Mouse (Mus musculus): ENCODE results near the gene Asb13. TPM values are rescaled to one million over a fixed set of nuclear protein-coding genes. Genes with fewer than 3 reads are reported as not detected.
A peak's percentile ranks its signal among the peaks of the same experiment; 100 is the strongest.

Asb13 gene
- polyA plus RNA-seq, 1 experiment from 2014 or later: 9.4 TPM

DNA sequence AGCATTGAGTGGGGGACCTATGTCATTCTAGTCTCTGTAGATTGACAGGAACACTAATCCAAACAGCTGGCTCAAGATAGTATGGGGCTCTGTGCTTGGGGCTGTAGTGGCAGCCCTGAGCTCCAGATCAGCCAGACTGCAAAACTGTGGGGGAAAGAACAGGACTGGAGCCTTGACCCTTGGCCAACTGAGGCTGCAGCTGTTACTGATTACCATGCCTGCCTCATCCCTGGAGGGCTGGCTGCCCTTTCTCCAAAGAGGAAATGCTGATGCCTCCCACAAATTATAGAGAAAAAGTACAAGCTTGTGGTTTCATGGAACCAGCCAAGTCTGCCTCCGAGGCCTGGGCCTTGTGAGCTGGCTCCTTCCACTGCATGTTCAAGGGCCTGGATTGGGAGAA, 36.2 kb downstream of the Asb13 start:
- Histone ChIP-seq H3K27me3 (ENCODE audit: insufficient read depth, poor library complexity, severe bottlenecking) (no peaks in the 10 kb centered on the region), H3K9me3 (no peaks in the 10 kb centered on the region; the same call in 1 of the 2 replicates), H3K4me3 (no peak overlapping the region), H3K4me1 (peaks cover 9% of the 10 kb centered on the region; the same call in 1 of the 2 replicates), H3K27ac (no peak overlapping the region), H3K36me3 (no peaks in the 10 kb centered on the region)
- 87% methylated on average over 1 of the region's 1 CpGs for WGBS
- DNase-seq (ENCODE audit: low spot score): no peak

DNA sequence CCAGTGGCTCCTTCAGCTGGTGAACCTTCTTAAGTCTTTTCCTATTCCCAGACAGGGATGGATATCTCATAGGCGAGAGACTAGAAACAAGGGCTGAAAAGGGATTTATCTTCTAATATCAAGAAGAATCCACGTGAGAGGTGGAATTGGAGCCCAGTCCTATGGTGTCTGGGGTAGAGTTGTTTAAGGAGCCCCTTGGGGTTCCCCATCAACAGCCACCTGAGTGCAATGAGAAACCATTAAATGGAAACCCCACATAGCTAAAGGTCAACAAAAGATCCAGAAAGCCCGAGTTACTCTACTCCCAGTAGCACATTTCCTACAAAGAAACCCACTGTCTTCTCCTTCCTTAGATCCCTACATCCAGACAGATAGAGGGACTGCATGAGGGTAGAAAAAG, 39.3 kb downstream of the Asb13 start:
- Histone ChIP-seq H3K27ac (no peak overlapping the region), H3K36me3 (no peaks in the 10 kb centered on the region), H3K27me3 (ENCODE audit: insufficient read depth, poor library complexity, severe bottlenecking) (no peaks in the 10 kb centered on the region), H3K9me3 (no peaks in the 10 kb centered on the region; the same call in 1 of the 2 replicates), H3K4me3 (no peak overlapping the region), H3K4me1 (0 out of 2 replicates have a peak, but pooled peaks cover 9% of the 10 kb centered on the region)
- no peak for DNase-seq (ENCODE audit: low spot score)
- 73% methylated on average over 3 of the region's 3 CpGs for WGBS

DNA sequence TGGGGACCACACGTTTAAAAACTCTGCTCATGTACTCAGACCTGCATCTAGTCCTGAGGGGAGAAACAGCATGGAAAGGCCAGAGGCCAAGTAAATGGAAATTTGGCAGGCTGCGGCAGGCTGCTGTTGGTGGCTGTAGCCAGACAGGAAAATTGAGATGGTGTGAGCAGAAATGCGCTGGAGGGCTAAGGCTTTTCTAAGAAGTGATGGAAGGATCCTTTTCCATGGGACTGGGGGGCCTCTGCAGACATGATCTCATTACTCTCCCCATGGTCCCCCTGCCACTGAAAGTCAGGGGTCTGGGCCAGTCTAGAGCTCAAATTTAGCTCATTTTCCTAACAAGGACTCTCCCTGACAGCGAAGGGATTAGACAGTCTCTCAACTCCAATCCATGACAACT, 39.8 kb downstream of the Asb13 start:
- H3K4me3 ChIP-seq: no peak overlapping the region
- H3K27me3 ChIP-seq (ENCODE audit: insufficient read depth, poor library complexity, severe bottlenecking): no peaks in the 10 kb centered on the region
- DNase-seq (ENCODE audit: low spot score): no peak
- no peaks in the 10 kb centered on the region; the same call in 1 of the 2 replicates for H3K9me3 ChIP-seq
- no peak overlapping the region for H3K27ac ChIP-seq
- 0 out of 2 replicates have a peak, but pooled peaks cover 9% of the 10 kb centered on the region for H3K4me1 ChIP-seq
- H3K36me3 ChIP-seq: no peaks in the 10 kb centered on the region
- 84% methylated on average over 4 of the region's 4 CpGs for WGBS

GRCm38 (mm10) chr13:3675855-3676254, 42.0 kb downstream of the Asb13 start:
- no peaks in the 10 kb centered on the region for H3K9me3 ChIP-seq
- no peak overlapping the region for H3K27ac ChIP-seq
- DNase-seq (ENCODE audit: low spot score): no peak

DNA sequence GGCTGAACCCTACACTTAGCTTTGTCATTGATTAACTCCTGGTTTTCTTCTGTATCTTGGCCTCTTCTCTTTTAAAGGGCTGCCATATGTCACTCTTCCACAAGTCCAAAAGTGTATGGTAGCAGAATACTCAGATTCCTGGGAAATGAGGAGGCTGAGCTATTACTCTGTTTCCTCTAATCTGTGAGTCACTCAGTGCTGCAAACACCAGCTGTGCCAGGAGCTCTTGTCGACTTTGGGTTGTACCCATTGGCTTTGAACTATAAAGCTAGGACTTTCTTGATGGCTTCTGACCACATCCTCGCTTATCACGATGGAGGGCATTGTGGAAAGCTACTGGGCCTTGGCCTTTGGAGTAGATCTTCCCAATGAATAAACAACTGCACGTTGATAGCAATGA, 45.3 kb downstream of the Asb13 start:
- 79% methylated on average over 4 of the region's 4 CpGs for WGBS
- no peak for DNase-seq (ENCODE audit: low spot score)
- Histone ChIP-seq H3K9me3 (no peaks in the 10 kb centered on the region), H3K4me1 (no peaks in the 10 kb centered on the region), H3K27me3 (ENCODE audit: insufficient read depth, poor library complexity, severe bottlenecking) (no peaks in the 10 kb centered on the region), H3K4me3 (no peak overlapping the region), H3K36me3 (no peaks in the 10 kb centered on the region), H3K27ac (no peak overlapping the region)

More at GRCm38 (mm10) chr13:3675855-3676254, 42.0 kb downstream of the Asb13 start:
- no peak overlapping the region for H3K4me3 ChIP-seq
- 77% methylated on average over 4 of the region's 4 CpGs for WGBS
- no peaks in the 10 kb centered on the region for H3K4me1 ChIP-seq
- no peaks in the 10 kb centered on the region for H3K27me3 ChIP-seq (ENCODE audit: insufficient read depth, poor library complexity, severe bottlenecking)
- no peaks in the 10 kb centered on the region for H3K36me3 ChIP-seq

DNA sequence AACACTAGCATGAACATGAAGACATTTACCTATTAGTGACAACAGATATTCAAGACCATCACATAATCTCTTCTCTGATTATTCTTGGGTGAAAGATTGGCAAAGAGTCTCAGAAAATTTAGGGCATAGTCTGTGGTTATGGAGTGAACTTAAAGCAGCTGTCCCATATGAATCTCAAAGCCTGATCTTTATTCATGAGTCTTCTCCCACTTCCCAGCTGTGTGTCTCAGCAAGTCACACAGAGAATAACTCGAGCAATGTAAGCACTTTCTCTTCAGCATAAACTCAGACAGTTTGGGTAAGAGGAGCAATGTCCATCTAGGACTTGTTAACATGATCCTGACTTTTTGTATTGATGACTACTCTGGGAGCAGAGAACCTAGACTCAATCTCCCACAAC, 52.5 kb downstream of the Asb13 start:
- 80% methylated on average over 1 of the region's 1 CpGs for WGBS
- H3K4me3 ChIP-seq: no peak overlapping the region
- H3K27ac ChIP-seq: no peak overlapping the region
- no peaks in the 10 kb centered on the region for H3K9me3 ChIP-seq
- no peak for DNase-seq (ENCODE audit: low spot score)
- H3K27me3 ChIP-seq (ENCODE audit: insufficient read depth, poor library complexity, severe bottlenecking): no peaks in the 10 kb centered on the region
- H3K36me3 ChIP-seq: no peaks in the 10 kb centered on the region
- H3K4me1 ChIP-seq: no peaks in the 10 kb centered on the region

GRCm38 (mm10) chr13:3694599-3695343, 60.9 kb downstream of the Asb13 start:
- Histone ChIP-seq H3K27me3 (ENCODE audit: insufficient read depth, poor library complexity, severe bottlenecking) (no peaks in the 10 kb centered on the region), H3K9me3 (no peaks in the 10 kb centered on the region), H3K4me1 (peaks cover 33% of the 10 kb centered on the region), H3K36me3 (no peaks in the 10 kb centered on the region), H3K27ac (peak overlapping the region; percentile 80), H3K4me3 (peak overlapping the region; percentile 27)
- 17% methylated on average over 11 of the region's 11 CpGs for WGBS
- peak; percentile 95 for DNase-seq (ENCODE audit: low spot score)

GRCm38 (mm10) chr13:3696977-3697735, 63.3 kb downstream of the Asb13 start:
- H3K4me1 ChIP-seq: peaks cover 38% of the 10 kb centered on the region
- H3K27me3 ChIP-seq (ENCODE audit: insufficient read depth, poor library complexity, severe bottlenecking): no peaks in the 10 kb centered on the region
- no peaks in the 10 kb centered on the region for H3K9me3 ChIP-seq
- H3K36me3 ChIP-seq: no peaks in the 10 kb centered on the region
- no peak for DNase-seq (ENCODE audit: low spot score)
- WGBS: 81% methylated on average over 8 of the region's 8 CpGs
- H3K27ac ChIP-seq: peak overlapping the region; percentile 22; the same call in 1 of the 2 replicates
- no peak overlapping the region for H3K4me3 ChIP-seq

DNA sequence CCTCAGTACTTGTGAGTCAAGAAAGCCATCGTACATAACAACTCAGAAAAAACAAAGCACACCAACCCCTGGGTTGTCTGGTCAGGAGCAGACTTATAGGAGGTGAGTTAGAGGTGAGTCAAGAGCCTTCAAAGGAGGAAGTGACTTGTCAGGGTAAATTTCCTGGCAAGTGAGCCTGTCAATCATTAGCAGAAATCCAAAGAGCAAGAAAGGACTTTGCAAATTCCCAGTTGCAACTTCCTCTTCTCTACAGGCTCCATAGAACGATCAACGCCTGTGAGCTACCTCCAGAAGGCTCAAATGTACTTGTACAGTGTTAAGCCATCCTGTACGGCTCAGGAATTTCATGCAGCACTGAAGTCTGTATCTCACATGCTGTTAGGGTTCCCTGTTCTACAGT, 66.9 kb downstream of the Asb13 start:
- Histone ChIP-seq H3K36me3 (no peaks in the 10 kb centered on the region), H3K27me3 (ENCODE audit: insufficient read depth, poor library complexity, severe bottlenecking) (no peaks in the 10 kb centered on the region), H3K4me3 (no peak overlapping the region), H3K9me3 (no peaks in the 10 kb centered on the region), H3K4me1 (peaks cover 17% of the 10 kb centered on the region; the same call in 1 of the 2 replicates), H3K27ac (no peak overlapping the region)
- WGBS: 76% methylated on average over 4 of the region's 4 CpGs
- no peak for DNase-seq (ENCODE audit: low spot score)

Other genes with a start within 250 kb of the Asb13 start
- gene Gdi2, start 96.0 kb upstream of the Asb13 start, polyA plus RNA-seq (2016; fragmentation: Nextera tagmentation; extraction: Ambion mirVana): 344 and 362 TPM in 2 replicates
- 13.5 and 15.9 TPM in 2 replicates for gene Fam208b, start 22.9 kb upstream of the Asb13 start, polyA plus RNA-seq (2016; fragmentation: Nextera tagmentation; extraction: Ambion mirVana)
- not detected in 2 replicates for gene Calml3, start 170.3 kb downstream of the Asb13 start, polyA plus RNA-seq (2016; fragmentation: Nextera tagmentation; extraction: Ambion mirVana)
- not detected in 2 replicates for gene Calm4, start 203.7 kb downstream of the Asb13 start, polyA plus RNA-seq (2016; fragmentation: Nextera tagmentation; extraction: Ambion mirVana)
- not detected in 2 replicates for gene Calm5, start 220.1 kb downstream of the Asb13 start, polyA plus RNA-seq (2016; fragmentation: Nextera tagmentation; extraction: Ambion mirVana)

All from heart, embryonic 10.5 days (tissue).